Mouse (Mus musculus) T-helper 1 cell (primary cell): Measurements from ENCODE around the gene 6430548M08Rik.

ENCODE experiments used
- in situ Hi-C: fragments of 300-600 bp; cut with MboI, MseI; formaldehyde crosslinking; loops from one replicate; pipeline ENCODE4 v1.15.1; 2025; ENCODE audit warnings: high pct_unique_total_duplicates

6430548M08Rik gene

GRCm38 (mm10) chr8:120113758-120114255, at the start of gene 6430548M08Rik:
6430548M08Rik (plus strand) TSS chr8:120114152.
- in situ Hi-C loops, result loop anchor here (5.0 kb wide), 1 partner anchor 473 kb away; the partner anchor contains the start of gene Gins2

- in situ Hi-C loops, result no loop called here
Observed at GRCm38 (mm10) chr8:120065611-120066010, 48.3 kb upstream of the 6430548M08Rik start.

- in situ Hi-C loops, result no loop called here
Observed at GRCm38 (mm10) chr8:120066226-120066625, 47.7 kb upstream of the 6430548M08Rik start.

GRCm38 (mm10) chr8:120067936-120068668, 45.9 kb upstream of the 6430548M08Rik start:
- in situ Hi-C loops, result no loop called here

- in situ Hi-C loops, result loop anchor here (10.0 kb wide), 1 partner anchor 127 kb away; no protein-coding TSS in a partner anchor
Observed at GRCm38 (mm10) chr8:120071684-120072083, 42.3 kb upstream of the 6430548M08Rik start.

- in situ Hi-C loops, result loop anchor here (10.0 kb wide), 1 partner anchor 127 kb away; no protein-coding TSS in a partner anchor
Observed at GRCm38 (mm10) chr8:120072259-120072658, 41.7 kb upstream of the 6430548M08Rik start.

- in situ Hi-C loops, result loop anchor here (10.0 kb wide), 1 partner anchor 128 kb away; no protein-coding TSS in a partner anchor
Observed at GRCm38 (mm10) chr8:120072827-120073226, 41.1 kb upstream of the 6430548M08Rik start.

- in situ Hi-C loops, result loop anchor here (10.0 kb wide), 1 partner anchor 130 kb away; no protein-coding TSS in a partner anchor
Observed at GRCm38 (mm10) chr8:120074516-120074915, 39.4 kb upstream of the 6430548M08Rik start.

GRCm38 (mm10) chr8:120075347-120075746, 38.6 kb upstream of the 6430548M08Rik start:
- in situ Hi-C loops, result loop anchor here (10.0 kb wide), 1 partner anchor 131 kb away; no protein-coding TSS in a partner anchor

GRCm38 (mm10) chr8:120078080-120078479, 35.9 kb upstream of the 6430548M08Rik start:
- in situ Hi-C loops, result loop anchor here (10.0 kb wide), 1 partner anchor 133 kb away; no protein-coding TSS in a partner anchor

GRCm38 (mm10) chr8:120079361-120079760, 34.6 kb upstream of the 6430548M08Rik start:
- in situ Hi-C loops, result loop anchor here (10.0 kb wide), 1 partner anchor 135 kb away; no protein-coding TSS in a partner anchor

- in situ Hi-C loops, result no loop called here
Observed at GRCm38 (mm10) chr8:120083261-120083660, 30.7 kb upstream of the 6430548M08Rik start.

- in situ Hi-C loops, result no loop called here
Observed at GRCm38 (mm10) chr8:120084783-120085182, 29.2 kb upstream of the 6430548M08Rik start.

- in situ Hi-C loops, result no loop called here
Observed at GRCm38 (mm10) chr8:120089511-120089910, 24.4 kb upstream of the 6430548M08Rik start.

- in situ Hi-C loops, result no loop called here
Observed at GRCm38 (mm10) chr8:120091032-120091431, 22.9 kb upstream of the 6430548M08Rik start.

GRCm38 (mm10) chr8:120093103-120093502, 20.8 kb upstream of the 6430548M08Rik start:
- in situ Hi-C loops, result no loop called here

- in situ Hi-C loops, result no loop called here
Observed at GRCm38 (mm10) chr8:120094801-120095200, 19.2 kb upstream of the 6430548M08Rik start.

GRCm38 (mm10) chr8:120096486-120096885, 17.5 kb upstream of the 6430548M08Rik start:
- in situ Hi-C loops, result no loop called here

GRCm38 (mm10) chr8:120100388-120101067, 13.4 kb upstream of the 6430548M08Rik start:
- in situ Hi-C loops, result no loop called here

- in situ Hi-C loops, result no loop called here
Observed at GRCm38 (mm10) chr8:120101068-120101972, 12.6 kb upstream of the 6430548M08Rik start, which contains the start of gene Zdhhc7. Zdhhc7 (minus strand) TSS chr8:120101482.

GRCm38 (mm10) chr8:120103916-120104315, 10.0 kb upstream of the 6430548M08Rik start:
- in situ Hi-C loops, result no loop called here
